Mouse (Mus musculus): ENCODE data around the gene Prkacb.

DNA sequence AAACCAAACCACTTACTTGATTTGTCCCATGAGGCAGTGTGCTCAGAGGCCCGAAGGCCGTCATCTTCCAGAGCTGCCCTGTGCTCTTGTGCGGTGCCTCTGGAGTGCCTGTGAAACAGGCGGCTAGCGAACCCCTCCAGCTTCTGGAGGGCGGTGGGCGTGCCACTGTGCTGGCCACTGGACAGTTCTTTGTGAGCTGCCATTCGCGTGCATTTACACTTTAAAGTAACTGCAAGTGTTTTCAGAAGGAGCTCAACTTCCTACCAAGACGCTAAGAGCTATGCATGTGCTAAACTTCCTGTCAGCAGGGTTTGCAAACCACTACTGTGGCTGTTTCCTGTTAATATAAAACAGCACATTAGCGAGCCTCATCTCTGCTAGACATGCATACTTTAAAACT is 31.7 kb downstream of the Prkacb start:
- no peak for TF ChIP-seq CTCF (IDR thresholded peaks at IDR 0.05)
- no peak for TF ChIP-seq EP300 (IDR thresholded peaks at IDR 0.05)

All from lung, postnatal 0 days (tissue).